Mouse (Mus musculus) hindbrain, postnatal 0 days (tissue): Measurements from ENCODE around the gene Slc6a6. TPM values are rescaled to one million over a fixed set of nuclear protein-coding genes. Genes with fewer than 3 reads are reported as not detected.
A peak's percentile ranks its signal among the peaks of the same experiment; 100 is the strongest.

Experiments
- ATAC-seq: fragments of 200-750 bp; cut with Nextera tagmentation; 2 replicates; pipeline ENCODE4 v1.8.0; 2017; ENCODE audit warnings: mild to moderate bottlenecking, moderate TSS enrichment, moderate library complexity
- DNase-seq: peaks from one replicate; pipeline ENCODE4 v3.0.0-alpha.2; 2015; ENCODE audit warnings: low spot score
- H3K27ac ChIP-seq: fragments of 300-500 bp; sonication (generic); 2 replicates; pipeline ENCODE4 v1.5.1; 2014; ENCODE audit warnings: mild to moderate bottlenecking
- H3K27me3 ChIP-seq: fragments of 300-500 bp; sonication (generic); 2 replicates; pipeline ENCODE4 v1.6.1; 2014; ENCODE audit warnings: low read length, mixed read lengths; ENCODE audit not compliant: insufficient read depth
- H3K36me3 ChIP-seq: fragments of 300-500 bp; sonication (generic); 2 replicates; pipeline ENCODE4 v1.6.1; 2014; ENCODE audit warnings: low read length, mixed read lengths; ENCODE audit not compliant: insufficient read depth
- H3K4me1 ChIP-seq: fragments of 300-500 bp; sonication (generic); 2 replicates; pipeline ENCODE4 v1.6.1; 2014; ENCODE audit warnings: antibody characterized with exemption, low read length, mixed read lengths; ENCODE audit not compliant: insufficient read depth
- H3K4me2 ChIP-seq: fragments of 300-500 bp; sonication (generic); 2 replicates; pipeline ENCODE4 v1.6.1; 2014; ENCODE audit warnings: low read depth, mild to moderate bottlenecking, low read length, moderate library complexity, mixed read lengths
- H3K4me3 ChIP-seq: fragments of 300-500 bp; sonication (generic); 2 replicates; pipeline ENCODE4 v1.5.1; 2014; ENCODE audit warnings: low read length
- H3K9ac ChIP-seq: fragments of 300-500 bp; sonication (generic); replicated peaks from 2 replicates; pipeline ENCODE4 v1.6.1; 2014; ENCODE audit warnings: mild to moderate bottlenecking, low read length, moderate library complexity, mixed read lengths
- H3K9me3 ChIP-seq: fragments of 300-500 bp; sonication (generic); 2 replicates; pipeline ENCODE4 v1.6.1; 2016; ENCODE audit warnings: low read length, mixed read lengths
- CTCF ChIP-seq: IDR thresholded peaks from 2 replicates; pipeline ENCODE4 v1.5.1; 2016; ENCODE audit warnings: antibody characterized with exemption, control low read depth, low read depth
- WGBS: fragments of 180-500 bp; shearing (Covaris S2); extraction: QIAGEN DNeasy Blood & Tissue Kit; methylation state at CpG from one replicate; pipeline ENCODE4 v1.1.7; 2014; 5-methylcytosine and 5-hydroxymethylcytosine counted together
- polyA plus RNA-seq: library from polyadenylated mRNA; unstranded; fragments of >200 nt; fragmentation: Nextera tagmentation; extraction: Ambion mirVana; gene quantifications from 2 replicates; pipeline ENCODE4 v1.2.1, GENCODE M21; 2015
- total RNA-seq: library from RNA; depleted of rRNA; stranded (reverse); fragments of >200 nt; gene quantifications from 2 replicates; pipeline ENCODE4 v1.2.3, GENCODE M21; 2014

Gene Slc6a6
- total and polyA plus RNA-seq, 2 experiments from 2014 or later: 78.2 to 119 TPM

DNA sequence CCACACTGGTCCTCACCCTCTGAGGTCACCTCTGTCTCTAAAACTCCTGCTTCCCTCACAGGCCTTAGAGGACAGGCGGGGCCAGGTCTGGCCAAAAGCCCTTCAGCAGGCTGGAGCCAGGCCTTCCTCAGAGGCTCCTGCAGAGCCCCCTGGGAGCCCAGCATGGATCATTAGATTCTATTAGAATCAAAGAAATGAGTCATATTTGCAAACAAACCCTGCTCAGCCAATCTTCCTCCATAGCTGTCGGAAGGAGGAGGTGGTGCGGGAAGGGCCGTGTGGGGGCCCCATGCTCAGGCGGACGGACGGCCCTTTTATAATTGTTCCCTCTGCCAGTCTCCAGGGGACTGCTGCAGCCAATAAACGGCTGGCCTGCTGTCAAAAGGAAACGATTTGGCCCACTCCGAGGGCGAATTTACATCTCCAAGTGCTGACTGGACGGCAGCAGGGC, 45.8 kb downstream of the Slc6a6 start:
- Histone ChIP-seq H3K9ac (peak overlapping the region; percentile 24; the same call in 1 of the 2 replicates), H3K9me3 (no peaks in the 10 kb centered on the region), H3K27me3 (no peaks in the 10 kb centered on the region), H3K4me3 (no peak overlapping the region), H3K4me1 (peaks cover 6% of the 10 kb centered on the region), H3K36me3 (peaks cover 24% of the 10 kb centered on the region), H3K4me2 (no peak overlapping the region), H3K27ac (peak overlapping the region; percentile 12)
- DNase-seq (peak; percentile 87), ATAC-seq (peak; percentile 67)
- TF ChIP-seq CTCF: no peak
- WGBS: 4% methylated on average over 12 of the region's 12 CpGs

DNA sequence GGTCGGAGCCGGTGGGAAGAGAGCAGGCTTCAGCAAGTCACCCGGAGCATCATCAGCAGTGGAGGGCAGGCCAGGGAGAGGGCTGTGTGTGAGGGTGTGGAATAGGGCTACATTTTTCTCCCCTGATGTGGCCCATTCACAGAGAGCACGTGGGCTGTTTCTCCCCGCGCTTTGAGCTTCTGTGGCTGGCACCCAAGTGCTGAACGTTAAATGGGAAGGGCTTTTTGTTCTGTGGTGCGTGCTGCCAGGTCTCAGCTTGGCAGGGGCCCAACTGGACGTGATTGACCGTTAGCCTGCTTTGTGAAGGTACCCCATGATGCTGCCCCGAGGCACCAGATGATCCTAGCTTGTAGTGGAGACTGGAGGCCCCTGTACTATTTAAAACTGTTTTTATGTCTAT, 48.3 kb downstream of the Slc6a6 start:
- WGBS: 26% methylated on average over 11 of the region's 11 CpGs
- H3K4me1 ChIP-seq: peaks cover 6% of the 10 kb centered on the region
- H3K9ac ChIP-seq: no peak overlapping the region
- H3K27me3 ChIP-seq: no peaks in the 10 kb centered on the region
- H3K4me3 ChIP-seq: no peak overlapping the region
- ATAC-seq (peak; percentile 43), DNase-seq (peak; percentile 82)
- H3K27ac ChIP-seq: no peak overlapping the region
- TF ChIP-seq CTCF: no peak
- H3K9me3 ChIP-seq: no peaks in the 10 kb centered on the region
- H3K36me3 ChIP-seq: peaks cover 35% of the 10 kb centered on the region; the same call in 1 of the 2 replicates
- H3K4me2 ChIP-seq: no peak overlapping the region

DNA sequence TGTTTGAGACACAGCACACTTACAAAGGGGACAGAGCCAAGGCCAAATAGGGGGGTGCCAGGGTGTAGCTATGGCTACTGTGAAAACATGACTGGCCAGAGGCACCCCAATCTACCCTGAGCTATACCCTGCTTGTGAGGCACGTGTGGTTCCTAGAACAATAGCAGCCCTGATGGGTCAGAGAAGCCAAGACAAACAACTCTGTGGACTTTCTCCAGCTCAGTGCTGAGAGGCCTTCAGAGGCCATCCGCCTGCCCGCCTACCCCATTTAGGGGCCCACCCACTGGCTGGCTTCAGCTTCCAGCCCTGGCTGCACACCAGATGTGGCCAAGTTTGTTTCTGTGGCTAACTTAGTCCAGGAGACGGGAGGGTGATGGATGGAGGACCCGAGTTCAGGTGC, 52.6 kb downstream of the Slc6a6 start:
- H3K4me1 ChIP-seq: no peaks in the 10 kb centered on the region
- TF ChIP-seq CTCF: no peak
- no peaks in the 10 kb centered on the region for H3K27me3 ChIP-seq
- DNase-seq: peak; percentile 54
- 35% methylated on average over 5 of the region's 5 CpGs for WGBS
- no peak overlapping the region for H3K27ac ChIP-seq
- H3K4me2 ChIP-seq: no peak overlapping the region
- no peak for ATAC-seq
- H3K36me3 ChIP-seq: peaks cover 51% of the 10 kb centered on the region
- H3K9ac ChIP-seq: no peak overlapping the region
- no peak overlapping the region for H3K4me3 ChIP-seq
- no peaks in the 10 kb centered on the region for H3K9me3 ChIP-seq

DNA sequence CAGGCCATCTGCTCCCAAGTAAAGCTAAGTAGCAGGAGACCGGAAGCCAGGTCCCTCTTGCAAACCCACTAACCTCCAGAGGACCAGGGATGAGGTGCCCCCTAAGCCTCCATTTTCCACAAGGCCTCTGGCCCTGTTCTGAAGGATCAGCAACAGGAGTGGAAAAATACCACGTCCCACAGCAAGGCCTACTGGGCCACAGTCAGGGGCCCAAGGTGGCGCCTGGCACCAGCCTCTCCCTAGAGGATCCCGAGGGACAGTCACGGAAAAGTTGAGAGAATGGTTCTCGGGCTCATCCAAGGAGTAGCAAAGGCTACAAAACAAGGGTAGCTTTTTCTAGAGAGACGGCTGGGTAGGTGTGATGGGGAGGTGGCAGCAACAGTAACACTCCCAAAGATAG, 53.6 kb downstream of the Slc6a6 start:
- Histone ChIP-seq H3K4me3 (no peak overlapping the region), H3K27ac (no peak overlapping the region), H3K4me1 (no peaks in the 10 kb centered on the region), H3K9ac (no peak overlapping the region), H3K4me2 (no peak overlapping the region), H3K36me3 (peaks cover 51% of the 10 kb centered on the region), H3K27me3 (no peaks in the 10 kb centered on the region), H3K9me3 (no peaks in the 10 kb centered on the region)
- no peak for TF ChIP-seq CTCF
- DNase-seq (no peak), ATAC-seq (no peak)
- WGBS: 86% methylated on average over 7 of the region's 7 CpGs

DNA sequence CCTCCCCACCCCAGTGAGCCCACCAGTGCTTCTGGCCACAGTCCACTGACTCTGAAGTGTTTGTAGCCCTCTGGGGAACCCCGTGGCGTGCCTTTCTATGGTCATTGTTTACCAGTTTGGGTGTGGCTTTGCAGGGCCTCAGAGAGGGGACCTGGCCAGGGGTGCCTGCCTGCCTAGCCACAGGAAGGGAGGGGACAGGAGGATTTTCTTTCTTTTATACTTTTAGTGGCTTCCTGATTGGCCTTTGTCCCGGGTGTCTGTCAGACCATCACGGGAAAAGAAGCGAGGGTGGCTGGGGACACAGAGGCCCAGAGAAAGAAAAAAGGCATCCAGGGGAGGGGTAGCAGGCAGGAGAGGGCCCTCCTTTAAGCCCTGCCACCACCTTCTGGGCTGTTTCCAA, 54.2 kb downstream of the Slc6a6 start:
- Histone ChIP-seq H3K4me2 (no peak overlapping the region), H3K9ac (no peak overlapping the region), H3K4me3 (no peak overlapping the region), H3K4me1 (no peaks in the 10 kb centered on the region), H3K27ac (no peak overlapping the region), H3K9me3 (no peaks in the 10 kb centered on the region), H3K36me3 (peaks cover 48% of the 10 kb centered on the region), H3K27me3 (no peaks in the 10 kb centered on the region)
- WGBS: 30% methylated on average over 5 of the region's 5 CpGs
- DNase-seq: no peak
- ATAC-seq: no peak
- no peak for TF ChIP-seq CTCF

DNA sequence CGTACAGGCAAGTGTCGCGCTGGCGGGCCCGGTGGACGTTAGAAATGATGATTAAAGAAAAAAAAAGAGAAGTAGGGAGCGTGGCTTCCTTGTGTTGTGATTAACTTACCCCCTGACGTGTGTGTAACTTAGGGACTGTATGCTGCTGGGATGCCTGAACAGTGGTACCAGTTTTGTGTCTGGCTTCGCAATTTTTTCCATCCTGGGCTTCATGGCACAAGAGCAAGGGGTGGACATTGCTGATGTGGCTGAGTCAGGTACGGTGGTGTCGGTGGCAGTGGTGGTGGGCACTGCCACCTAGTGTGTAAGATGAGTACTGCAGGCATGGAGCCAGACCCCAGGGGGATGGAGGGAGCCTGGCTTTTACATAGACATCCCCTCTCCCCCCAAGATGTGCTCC, 57.2 kb downstream of the Slc6a6 start:
- no peak overlapping the region for H3K27ac ChIP-seq
- no peak overlapping the region for H3K9ac ChIP-seq
- no peak overlapping the region for H3K4me2 ChIP-seq
- ATAC-seq: peak; percentile 79
- TF ChIP-seq CTCF: peak; percentile 100
- H3K4me3 ChIP-seq: no peak overlapping the region
- no peaks in the 10 kb centered on the region for H3K27me3 ChIP-seq
- H3K9me3 ChIP-seq: no peaks in the 10 kb centered on the region
- WGBS: 57% methylated on average over 11 of the region's 11 CpGs
- no peaks in the 10 kb centered on the region for H3K4me1 ChIP-seq
- peaks cover 43% of the 10 kb centered on the region for H3K36me3 ChIP-seq
- DNase-seq: peak; percentile 78

DNA sequence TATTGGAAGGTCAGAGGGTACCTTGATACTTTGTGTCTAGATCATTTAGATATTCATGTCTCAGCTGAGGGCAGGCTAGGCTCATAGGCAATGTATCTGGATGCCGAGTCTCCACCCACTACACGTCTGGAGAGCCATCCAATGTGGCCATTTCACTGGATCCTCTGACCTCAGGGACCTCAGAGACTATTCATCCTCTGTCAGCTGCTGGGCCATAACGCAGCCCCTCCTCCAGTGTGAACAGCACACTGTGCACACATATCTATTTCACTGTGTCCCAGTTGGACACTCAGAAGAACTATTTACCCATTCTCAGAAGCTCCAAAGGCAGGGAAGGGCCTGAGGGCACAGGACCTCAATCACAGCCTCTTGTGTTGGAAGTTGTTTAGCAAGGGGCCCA, 58.6 kb downstream of the Slc6a6 start:
- H3K27ac ChIP-seq: no peak overlapping the region
- H3K9me3 ChIP-seq: no peaks in the 10 kb centered on the region
- no peaks in the 10 kb centered on the region for H3K4me1 ChIP-seq
- H3K36me3 ChIP-seq: peaks cover 30% of the 10 kb centered on the region
- no peak overlapping the region for H3K9ac ChIP-seq
- DNase-seq (no peak), ATAC-seq (no peak)
- no peaks in the 10 kb centered on the region for H3K27me3 ChIP-seq
- WGBS: 72% methylated on average over 3 of the region's 3 CpGs
- H3K4me3 ChIP-seq: no peak overlapping the region
- H3K4me2 ChIP-seq: no peak overlapping the region
- no peak for TF ChIP-seq CTCF
